Mouse (Mus musculus) C2C12 (cell line): ENCODE results near the gene Adh1. TPM values are rescaled to one million over a fixed set of nuclear protein-coding genes. Genes with fewer than 3 reads are reported as not detected.

Experiments
- H3K27me3 ChIP-seq: one replicate; pipeline ENCODE4 v1.6.1; 2011; ENCODE audit not compliant: control insufficient read depth, insufficient read depth, insufficient read length
- H3K36me3 ChIP-seq: one replicate; pipeline ENCODE4 v1.6.1; 2011; ENCODE audit not compliant: control insufficient read depth, insufficient read depth
- H3K4me3 ChIP-seq: one replicate; pipeline ENCODE4 v1.5.1; 2011; ENCODE audit warnings: mild to moderate bottlenecking, control low read depth; ENCODE audit not compliant: poor library complexity, insufficient read depth, severe bottlenecking
- H3K79me2 ChIP-seq: one replicate; pipeline ENCODE4 v1.6.1; 2011; ENCODE audit not compliant: control insufficient read depth, insufficient read depth
- H3K79me3 ChIP-seq: one replicate; pipeline ENCODE4 v1.6.1; 2011; ENCODE audit warnings: low read depth, control low read depth
- H3ac ChIP-seq: one replicate; pipeline ENCODE3; 2011; ENCODE audit warnings: low read depth; ENCODE audit not compliant: control insufficient read depth, insufficient read length
- CEBPB ChIP-seq: IDR thresholded peaks from one replicate; pipeline ENCODE4 v1.6.1; 2011; ENCODE audit warnings: low read depth, mild to moderate bottlenecking, control low read depth, moderate library complexity
- CTCF ChIP-seq: IDR thresholded peaks from one replicate; pipeline ENCODE4 v1.5.1; 2011; ENCODE audit not compliant: control insufficient read depth, insufficient read depth, insufficient read length
- FOSL1 ChIP-seq: IDR thresholded peaks from one replicate; pipeline ENCODE4 v1.8.0; 2011; ENCODE audit warnings: mild to moderate bottlenecking, low read length; ENCODE audit not compliant: poor library complexity, insufficient read depth, severe bottlenecking
- MAX ChIP-seq: IDR thresholded peaks from one replicate; pipeline ENCODE4 v1.6.1; 2011; ENCODE audit warnings: mild to moderate bottlenecking, control low read depth
- MYOD1 ChIP-seq: IDR thresholded peaks from one replicate; pipeline ENCODE4 v1.6.1; 2011; ENCODE audit warnings: low read depth; ENCODE audit not compliant: control insufficient read depth, insufficient read length
- MYOG ChIP-seq: IDR thresholded peaks from one replicate; pipeline ENCODE4 v1.6.1; 2011; ENCODE audit not compliant: control insufficient read depth, insufficient read length; ENCODE audit errors: extremely low read depth
- USF1 ChIP-seq: IDR thresholded peaks from one replicate; pipeline ENCODE4 v1.6.1; 2011; ENCODE audit warnings: low read depth, mild to moderate bottlenecking, control low read depth, moderate library complexity
- polyA plus RNA-seq: library from polyadenylated mRNA; unstranded; fragments of >200 nt; fragmentation: generic; extraction: Trizol; gene quantifications from one replicate; pipeline ENCODE4 v1.2.1, GENCODE M21; 2012; ENCODE audit warnings: missing spikeins

The Adh1 gene
- polyA plus RNA-seq, 1 experiment, result 0.05 TPM

GRCm38 (mm10) chr3:138242021-138242726, 18.6 kb upstream of the Adh1 start:
- TF ChIP-seq CEBPB, result no peak
- no peak for TF ChIP-seq FOSL1
- TF ChIP-seq USF1, result no peak
- no peak for TF ChIP-seq MYOD1
- no peak for TF ChIP-seq MAX
- no peak for TF ChIP-seq MYOG
- TF ChIP-seq CTCF, result no peak
- no peaks in the 10 kb centered on the region for H3K79me2 ChIP-seq
- H3K36me3 ChIP-seq, result no peaks in the 10 kb centered on the region
- no peak overlapping the region for H3K4me3 ChIP-seq
- H3K79me3 ChIP-seq, result no peaks in the 10 kb centered on the region
- no peaks in the 10 kb centered on the region for H3K27me3 ChIP-seq
- H3ac ChIP-seq, result no peak overlapping the region

DNA sequence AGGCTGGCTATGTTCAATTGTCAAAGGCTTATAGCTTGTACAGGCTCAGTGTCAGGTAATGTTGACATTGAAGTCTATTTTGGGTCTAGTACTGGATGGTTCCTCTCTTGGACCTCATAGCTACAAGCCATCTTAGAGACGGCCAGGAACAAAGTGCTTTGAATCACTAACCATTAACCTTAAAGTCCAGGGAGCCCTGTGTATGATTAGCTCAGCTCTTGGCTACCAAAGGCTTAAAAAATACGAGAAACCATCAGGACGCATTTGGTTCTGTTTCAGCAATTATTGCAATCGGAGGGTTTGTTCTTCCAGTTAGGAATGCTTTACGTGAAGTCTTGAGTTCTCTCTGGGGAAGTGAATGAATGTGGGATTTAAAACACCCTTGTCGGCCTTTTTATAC, 17.9 kb upstream of the Adh1 start:
- Histone ChIP-seq H3K36me3 (no peaks in the 10 kb centered on the region), H3K79me2 (no peaks in the 10 kb centered on the region), H3K4me3 (no peak overlapping the region), H3K27me3 (no peaks in the 10 kb centered on the region), H3ac (no peak overlapping the region), H3K79me3 (no peaks in the 10 kb centered on the region)
- TF ChIP-seq CEBPB (no peak), FOSL1 (no peak), CTCF (no peak), MYOG (no peak), MAX (no peak), USF1 (no peak), MYOD1 (no peak)

GRCm38 (mm10) chr3:138244338-138244874, 16.4 kb upstream of the Adh1 start:
- H3K79me3 ChIP-seq, result no peaks in the 10 kb centered on the region
- H3K4me3 ChIP-seq, result no peak overlapping the region
- no peak for TF ChIP-seq CEBPB
- no peak for TF ChIP-seq USF1
- no peak for TF ChIP-seq CTCF
- no peak for TF ChIP-seq MAX
- TF ChIP-seq MYOD1, result no peak
- TF ChIP-seq FOSL1, result no peak
- no peak for TF ChIP-seq MYOG
- no peaks in the 10 kb centered on the region for H3K79me2 ChIP-seq
- H3K27me3 ChIP-seq, result no peaks in the 10 kb centered on the region
- H3ac ChIP-seq, result no peak overlapping the region
- H3K36me3 ChIP-seq, result no peaks in the 10 kb centered on the region

DNA sequence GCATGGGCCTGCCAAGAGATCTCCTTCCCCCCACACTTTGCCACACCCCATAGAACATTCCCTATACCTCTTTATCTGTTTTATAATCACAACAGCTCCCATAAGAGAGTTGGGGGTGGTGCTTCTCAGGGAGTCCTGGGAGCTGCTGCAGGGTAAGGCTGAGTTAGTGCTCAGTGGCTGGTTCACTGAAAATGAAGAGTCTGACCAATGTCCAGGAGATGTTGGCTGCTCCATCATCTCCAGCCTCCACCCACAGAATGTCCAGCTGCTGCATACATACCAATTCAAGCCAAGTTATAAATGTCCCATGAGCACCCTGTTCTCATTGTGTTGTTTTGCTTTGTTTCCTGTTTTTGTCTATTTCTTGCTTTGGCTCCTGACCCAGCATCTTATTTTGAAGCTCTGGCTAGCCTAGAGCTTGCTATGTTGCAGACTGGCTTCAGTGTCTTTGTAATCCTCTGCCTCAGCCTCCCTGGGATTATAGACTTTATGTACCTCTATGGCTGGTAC, 14.2 kb upstream of the Adh1 start:
- no peak overlapping the region for H3K4me3 ChIP-seq
- H3K79me2 ChIP-seq, result no peaks in the 10 kb centered on the region
- H3K36me3 ChIP-seq, result no peaks in the 10 kb centered on the region
- H3K27me3 ChIP-seq, result no peaks in the 10 kb centered on the region
- TF ChIP-seq MYOD1 (no peak), MYOG (no peak), CTCF (no peak), MAX (no peak), CEBPB (no peak), USF1 (no peak), FOSL1 (no peak)
- H3ac ChIP-seq, result no peak overlapping the region
- no peaks in the 10 kb centered on the region for H3K79me3 ChIP-seq

DNA sequence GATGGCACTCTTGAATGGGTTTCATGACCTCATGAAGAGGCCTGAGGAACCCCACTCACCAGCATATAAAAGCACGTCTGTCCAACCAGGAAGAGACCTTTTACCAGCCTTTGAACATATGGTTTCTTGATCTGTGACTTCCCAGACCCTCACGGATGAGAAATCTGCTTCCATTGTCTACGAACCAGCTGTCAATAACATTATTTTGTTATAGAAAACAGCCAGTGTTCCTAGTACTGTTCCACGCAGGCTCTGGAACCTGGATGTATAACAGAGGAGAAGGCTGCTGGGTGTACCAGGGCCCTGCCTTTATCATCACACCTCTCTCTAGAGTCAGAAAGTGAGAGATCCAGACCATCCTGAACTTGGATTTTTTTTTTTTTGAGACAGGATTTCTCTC, 13.6 kb upstream of the Adh1 start:
- Histone ChIP-seq H3ac (no peak overlapping the region), H3K4me3 (no peak overlapping the region), H3K79me3 (no peaks in the 10 kb centered on the region), H3K36me3 (no peaks in the 10 kb centered on the region), H3K27me3 (no peaks in the 10 kb centered on the region), H3K79me2 (no peaks in the 10 kb centered on the region)
- TF ChIP-seq CTCF (no peak), USF1 (no peak), CEBPB (no peak), MAX (no peak)

- no peaks in the 10 kb centered on the region for H3K79me3 ChIP-seq
- no peaks in the 10 kb centered on the region for H3K79me2 ChIP-seq
- no peaks in the 10 kb centered on the region for H3K36me3 ChIP-seq
- no peak overlapping the region for H3K4me3 ChIP-seq
- no peak for TF ChIP-seq MYOD1
- no peak for TF ChIP-seq MAX
- no peak for TF ChIP-seq CEBPB
- TF ChIP-seq USF1, result no peak
- TF ChIP-seq MYOG, result no peak
- no peak for TF ChIP-seq FOSL1
- H3ac ChIP-seq, result no peak overlapping the region
- no peaks in the 10 kb centered on the region for H3K27me3 ChIP-seq
These were observed 12.8 kb upstream of the Adh1 start for GRCm38 (mm10) chr3:138248011-138248410.
